Mouse (Mus musculus): ENCODE data around the gene Atl3.

The Atl3 gene

DNA sequence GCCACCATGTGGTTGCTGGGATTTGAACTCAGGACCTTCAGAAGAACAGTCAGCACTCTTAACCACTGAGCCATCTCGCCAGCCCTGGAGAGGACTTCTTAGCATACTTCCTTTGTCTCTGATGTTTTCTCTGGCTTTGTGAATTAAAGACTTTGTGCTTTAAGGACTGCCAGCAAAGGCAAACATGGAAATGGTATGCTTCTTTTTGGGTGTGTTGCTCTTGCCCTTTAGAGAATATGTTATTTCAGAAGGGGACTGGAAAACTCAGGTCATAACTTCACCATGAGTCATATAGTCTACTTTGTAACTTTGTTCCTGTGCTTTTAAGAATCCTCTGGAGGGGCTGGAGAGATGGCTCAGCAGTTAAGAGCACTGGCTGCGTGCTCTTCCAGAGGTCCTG is 5.0 kb downstream of the Atl3 start:
- no peak for DNase-seq (ENCODE audit: low read depth, low spot score)

DNA sequence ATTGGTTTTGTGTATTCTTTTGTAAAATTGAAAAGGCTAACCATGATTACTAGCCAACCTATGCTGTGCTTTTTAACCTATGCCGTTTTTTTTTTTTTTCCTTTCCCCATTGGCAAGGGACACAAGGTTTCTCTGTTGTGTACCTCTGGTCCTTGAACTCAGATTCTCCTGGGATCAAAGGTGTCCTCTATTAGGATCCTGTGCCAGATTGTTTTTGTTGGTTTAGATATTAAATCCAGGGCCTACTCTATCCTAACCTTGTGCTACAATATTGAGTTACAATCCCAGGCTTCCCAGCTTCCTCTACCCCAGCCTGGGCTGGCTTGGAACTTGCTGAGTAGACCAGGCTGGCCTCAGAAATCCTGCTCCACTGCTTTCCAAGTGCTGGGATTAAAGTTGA is 6.9 kb downstream of the Atl3 start:
- DNase-seq (ENCODE audit: low read depth, low spot score) = no peak

DNA sequence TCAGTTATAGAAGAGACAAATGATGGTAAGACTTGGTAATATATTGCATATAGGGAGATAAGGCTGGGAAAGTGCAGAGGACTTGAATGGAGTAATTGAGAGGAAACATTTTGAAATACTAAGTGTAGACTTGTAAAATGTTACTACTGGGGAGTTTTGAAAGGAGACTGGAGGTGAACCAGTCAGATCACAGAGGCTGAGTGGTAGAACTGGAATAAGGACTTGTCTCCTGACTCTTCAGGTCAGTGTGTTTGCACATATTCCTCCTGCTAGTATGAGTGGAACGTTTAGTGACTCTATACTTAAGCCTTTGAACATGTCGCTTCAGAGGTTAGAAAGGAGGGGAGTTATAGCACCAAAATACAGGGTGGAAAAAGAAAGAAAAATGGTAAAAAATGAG is 8.6 kb downstream of the Atl3 start:
- DNase-seq (ENCODE audit: low read depth, low spot score) = no peak

- no peak for DNase-seq (ENCODE audit: low read depth, low spot score)
Measured at GRCm38 (mm10) chr19:7506321-7506720, 12.5 kb downstream of the Atl3 start.

- no peak for DNase-seq (ENCODE audit: low read depth, low spot score)
Measured at GRCm38 (mm10) chr19:7508026-7508425, 14.2 kb downstream of the Atl3 start.

- no peak for DNase-seq (ENCODE audit: low read depth, low spot score)
Measured at GRCm38 (mm10) chr19:7516437-7516836, 22.6 kb downstream of the Atl3 start.

DNA sequence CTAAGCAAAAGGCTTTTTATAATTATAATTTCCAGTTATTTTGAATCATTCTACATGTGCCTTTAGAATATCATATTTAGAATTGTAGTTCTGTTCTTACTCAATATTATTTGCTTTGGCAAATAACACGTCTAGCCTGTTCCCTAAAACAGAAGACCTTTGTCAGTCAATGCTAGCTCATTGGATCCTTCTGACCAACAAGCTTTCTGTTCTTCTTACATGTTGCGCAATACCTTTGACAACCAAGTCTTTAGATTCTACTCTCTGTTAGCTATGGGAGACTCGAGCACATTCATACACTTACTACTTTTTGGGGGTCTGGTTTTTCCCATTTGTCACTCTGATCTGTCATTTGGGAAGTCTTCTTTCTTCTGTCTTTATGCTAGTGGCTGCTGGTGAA is 27.8 kb downstream of the Atl3 start:
- DNase-seq (ENCODE audit: low read depth, low spot score) = no peak

DNA sequence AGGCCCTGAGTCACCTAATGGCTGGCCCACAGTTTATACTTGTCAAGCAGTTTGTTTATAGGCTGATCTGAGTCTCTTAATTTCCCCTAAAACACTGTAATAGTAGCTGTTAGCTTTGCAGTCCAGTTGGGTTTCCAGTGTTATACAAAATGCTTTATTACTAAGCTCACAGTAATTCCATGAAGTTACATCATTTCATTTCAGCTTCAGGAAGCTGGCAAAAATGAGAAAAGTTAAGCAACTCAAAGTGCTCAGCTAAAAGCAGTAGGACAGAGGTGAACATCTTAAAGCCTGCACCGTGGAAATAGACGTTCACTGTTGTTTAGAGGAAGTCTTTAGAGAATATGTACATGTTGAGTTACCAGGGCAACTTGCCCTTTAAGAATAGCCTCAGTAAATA is 29.0 kb downstream of the Atl3 start:
- no peak for DNase-seq (ENCODE audit: low read depth, low spot score)

- DNase-seq (ENCODE audit: low read depth, low spot score) = peak; percentile 37
Measured at GRCm38 (mm10) chr19:7523292-7523691, 29.5 kb downstream of the Atl3 start.

DNA sequence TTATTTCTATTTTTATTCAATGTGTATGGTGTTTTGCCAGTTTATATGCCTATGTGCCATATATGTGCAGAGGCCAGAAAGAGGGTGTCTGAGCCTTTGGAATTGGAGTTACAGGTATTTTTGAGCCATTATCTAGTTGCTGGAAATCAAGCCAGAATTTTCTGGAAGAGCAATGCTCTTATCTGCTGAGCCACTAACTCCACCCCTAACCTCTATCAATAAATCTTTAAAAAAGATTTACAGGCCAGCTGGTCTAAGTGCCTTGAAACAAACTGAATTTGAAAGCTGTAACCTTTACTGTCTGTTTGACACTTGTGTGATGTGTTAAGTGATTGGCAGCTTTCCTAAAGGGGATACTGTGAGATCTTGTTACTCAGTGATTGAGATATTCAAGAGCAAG is 29.9 kb downstream of the Atl3 start:
- no peak for DNase-seq (ENCODE audit: low read depth, low spot score)

DNA sequence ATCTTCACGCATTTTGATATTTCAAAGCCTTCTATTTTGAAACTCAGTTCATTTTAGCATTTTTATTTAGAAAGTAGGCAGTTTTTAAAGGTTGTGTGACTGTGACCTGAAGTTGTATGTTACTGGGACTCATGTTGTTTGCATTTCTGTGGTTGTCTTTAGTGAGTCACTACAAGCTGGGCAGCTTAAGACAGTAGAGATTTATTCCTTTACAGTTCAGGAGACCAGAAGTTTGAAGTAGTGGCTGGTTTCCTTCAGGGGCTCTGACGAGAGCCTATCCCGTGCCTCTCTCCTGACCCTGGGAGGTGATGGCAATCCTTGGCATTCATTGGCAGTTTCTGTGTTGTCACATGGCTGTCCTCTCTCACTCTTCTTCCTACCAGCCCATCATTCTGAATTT is 31.0 kb downstream of the Atl3 start:
- DNase-seq (ENCODE audit: low read depth, low spot score) = no peak

DNA sequence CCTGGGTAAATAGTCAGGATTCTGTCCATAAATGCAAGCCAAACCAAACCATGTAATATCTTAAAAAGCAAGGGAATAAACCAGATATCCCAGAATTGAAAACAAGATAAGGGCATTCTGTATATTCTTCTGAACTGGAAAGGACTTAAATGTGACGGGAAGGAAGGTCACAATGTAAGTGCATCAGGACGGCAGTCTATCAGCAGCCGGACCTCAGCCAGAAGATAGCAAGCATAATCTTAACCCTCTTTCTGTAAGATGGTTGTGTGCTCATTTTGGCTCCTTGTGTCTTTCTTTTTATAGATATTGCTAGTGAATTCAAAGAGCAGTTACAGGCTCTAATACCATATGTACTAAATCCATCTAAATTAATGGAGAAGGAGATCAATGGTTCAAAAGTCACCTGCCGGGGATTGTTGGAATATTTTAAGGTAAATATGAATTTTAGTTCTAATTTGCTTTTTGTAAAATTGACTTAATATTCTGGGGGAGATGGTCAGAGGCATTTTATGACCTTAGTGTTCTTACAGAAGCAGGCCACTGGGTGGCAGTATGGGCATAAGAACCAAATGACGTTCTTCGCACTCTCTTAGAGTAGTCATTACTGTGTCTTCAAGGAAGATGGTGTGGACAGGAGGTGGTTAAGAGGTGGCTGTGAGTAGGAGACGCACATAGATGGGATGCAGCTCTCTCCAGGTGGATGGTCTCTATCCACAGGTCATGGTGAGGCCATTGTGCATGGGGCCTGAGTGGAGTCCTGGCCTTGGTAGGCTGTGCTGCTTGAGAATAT is 35.0 kb downstream of the Atl3 start:
- peak; percentile 66 for DNase-seq (ENCODE audit: low read depth, low spot score)

DNA sequence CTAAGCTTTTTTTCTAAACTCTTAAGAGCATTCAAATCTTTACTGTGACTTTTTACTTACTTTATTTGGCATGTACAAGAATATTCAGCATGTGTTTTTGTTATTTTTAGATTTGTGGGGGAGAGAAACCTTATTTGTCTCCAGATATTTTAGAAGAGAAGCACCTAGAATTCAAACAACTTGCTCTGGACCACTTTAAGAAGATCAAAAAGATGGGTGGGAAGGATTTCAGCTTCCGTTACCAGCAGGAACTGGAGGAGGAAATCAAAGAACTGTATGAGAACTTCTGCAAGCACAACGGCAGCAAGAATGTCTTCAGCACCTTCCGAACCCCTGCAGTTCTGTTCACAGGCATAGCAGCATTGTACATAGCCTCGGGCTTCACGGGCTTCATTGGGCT is 38.1 kb downstream of the Atl3 start:
- DNase-seq (ENCODE audit: low read depth, low spot score) = no peak

GRCm38 (mm10) chr19:7533891-7534290 is 40.1 kb downstream of the Atl3 start:
- no peak for DNase-seq (ENCODE audit: low read depth, low spot score)

- DNase-seq (ENCODE audit: low read depth, low spot score) = no peak
Measured at GRCm38 (mm10) chr19:7548924-7549323, 55.1 kb downstream of the Atl3 start.

DNA sequence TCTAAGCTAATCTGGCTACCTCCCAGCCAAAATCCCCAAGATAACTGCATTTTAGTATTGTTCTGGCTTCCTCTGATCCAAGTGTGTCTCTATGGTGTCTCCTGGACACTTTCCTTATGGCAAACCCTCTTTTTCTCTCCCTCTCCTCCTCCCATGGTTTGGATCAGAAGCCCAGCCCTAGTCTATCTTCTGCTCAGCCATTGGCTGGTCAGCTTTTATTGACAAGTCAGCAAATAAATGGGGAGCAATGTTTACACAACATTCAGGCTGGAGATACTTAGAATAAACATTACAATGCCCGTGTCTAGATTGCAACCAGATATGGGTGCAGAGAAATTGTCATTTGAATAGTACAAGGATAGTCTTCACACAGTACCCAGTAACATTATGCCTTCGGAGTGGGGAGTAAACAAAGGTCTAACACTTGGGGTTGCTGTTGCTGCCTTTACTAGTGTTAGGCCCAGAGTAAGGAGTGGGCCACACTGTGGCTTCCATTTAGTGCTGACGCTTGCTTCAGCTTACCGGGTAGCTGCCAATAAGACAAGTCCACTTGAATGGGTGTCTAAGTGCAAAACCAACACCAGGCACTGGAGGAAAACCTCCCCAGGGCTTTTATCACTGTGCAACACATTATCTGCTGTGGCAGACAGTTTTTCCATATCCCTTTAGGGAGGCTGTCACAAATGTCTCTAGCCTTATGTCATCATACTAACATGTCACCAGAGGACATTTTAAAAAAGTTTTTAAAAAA is 57.9 kb downstream of the Atl3 start:
- no peak for DNase-seq (ENCODE audit: low read depth, low spot score)

DNA sequence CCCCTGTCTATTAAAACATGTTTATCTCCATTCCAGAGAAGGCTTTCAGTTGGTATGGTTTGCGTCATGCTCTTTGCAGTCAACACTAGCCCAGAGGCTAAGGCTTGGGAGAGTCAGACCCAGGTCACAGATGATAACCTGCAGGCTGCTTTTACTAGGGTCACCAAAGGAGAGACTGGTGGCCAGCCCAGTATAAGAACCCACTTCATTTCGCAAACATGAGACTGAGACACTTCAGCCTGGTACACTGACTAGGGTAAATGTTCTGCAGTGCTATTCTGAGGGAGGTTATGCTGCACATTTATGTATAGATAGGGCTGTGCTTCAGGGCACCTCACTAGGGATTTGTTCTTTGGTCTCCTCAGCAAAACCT is 58.4 kb downstream of the Atl3 start:
- DNase-seq (ENCODE audit: low read depth, low spot score) = no peak

- DNase-seq (ENCODE audit: low read depth, low spot score) = no peak
Measured at GRCm38 (mm10) chr19:7553441-7553840, 59.6 kb downstream of the Atl3 start.

GRCm38 (mm10) chr19:7554881-7555280 is 61.0 kb downstream of the Atl3 start:
- DNase-seq (ENCODE audit: low read depth, low spot score) = no peak

GRCm38 (mm10) chr19:7556641-7557040 is 62.8 kb downstream of the Atl3 start:
- no peak for DNase-seq (ENCODE audit: low read depth, low spot score)

DNA sequence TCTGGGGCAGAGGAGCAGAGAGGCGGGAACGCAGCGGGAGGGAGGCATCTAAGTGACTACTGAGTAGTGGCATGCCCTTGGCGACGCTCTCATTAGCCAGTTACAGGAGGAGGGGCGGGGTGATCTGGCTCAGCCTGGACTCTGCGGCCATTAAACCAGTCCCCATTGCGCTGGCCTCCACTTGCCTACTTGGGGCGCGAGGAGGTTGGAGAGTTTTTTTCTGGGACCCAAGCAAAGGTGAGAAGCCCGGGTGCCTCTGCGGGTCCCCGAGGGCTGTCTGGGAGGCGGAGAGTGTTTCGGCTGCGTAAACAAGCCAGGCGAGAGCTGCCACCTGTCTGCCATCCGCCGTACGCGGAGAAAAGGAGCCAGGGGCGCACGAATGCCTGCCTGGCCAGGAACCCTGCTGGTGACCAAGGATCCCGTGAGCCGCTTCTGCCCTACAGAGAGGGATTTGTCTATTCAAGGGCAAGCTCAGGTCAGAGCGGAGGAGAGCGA is 63.5 kb downstream of the Atl3 start, which contains the start of gene Pla2g16:
Gene Pla2g16 (plus strand): TSS at position 132 of the 495 bp plus-strand sequence.
- peak; percentile 86 for DNase-seq (ENCODE audit: low read depth, low spot score)

DNA sequence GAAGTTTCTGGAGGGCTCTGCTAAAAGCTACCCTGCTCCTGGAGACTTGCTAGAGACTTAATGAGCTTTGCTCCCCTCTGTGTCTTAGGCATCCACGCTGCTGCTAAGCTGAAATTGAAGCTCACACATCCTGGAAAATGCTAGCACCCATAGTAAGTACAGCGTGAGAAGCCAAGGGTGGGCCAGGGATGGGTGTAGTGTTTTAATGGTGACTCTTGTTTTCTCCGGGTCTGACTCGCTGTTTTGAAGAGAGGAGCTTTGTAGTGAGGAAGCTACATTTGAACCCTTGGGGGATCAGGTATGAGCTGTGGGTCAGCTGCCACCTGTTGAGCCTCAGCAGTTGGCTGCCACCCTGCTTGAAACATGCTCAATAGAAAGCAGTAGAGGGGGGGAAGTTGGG is 64.0 kb downstream of the Atl3 start:
- DNase-seq (ENCODE audit: low read depth, low spot score) = peak; percentile 83

- DNase-seq (ENCODE audit: low read depth, low spot score) = peak; percentile 68
Measured at GRCm38 (mm10) chr19:7558675-7559074, 64.8 kb downstream of the Atl3 start.

Measured in A20 (cell line).